Mouse (Mus musculus) embryo, embryonic 10.5 days (tissue): ENCODE measurements at regions not wholly inside any gene's neighbourhood (a gene's known extent, or its start where the extent isn't known, plus 50 kb on each side); places are given as distances from the start of the nearest gene placed in this dataset.

ENCODE experiments used
- DNase-seq: peaks from one replicate; pipeline ENCODE4 v3.0.0-alpha.2; 2015; ENCODE audit warnings: low spot score

- no peak for DNase-seq
Measured at GRCm38 (mm10) chr9:41590164-41590563, 428.7 kb upstream of the Ubash3b start.

GRCm38 (mm10) chr9:41588466-41589425 lies 427.2 kb upstream of the Ubash3b start:
- DNase-seq, result no peak

GRCm38 (mm10) chr9:41587762-41588161 lies 426.3 kb upstream of the Ubash3b start:
- no peak for DNase-seq

- DNase-seq, result no peak
Measured at GRCm38 (mm10) chr9:41586966-41587570, 425.6 kb upstream of the Ubash3b start.

GRCm38 (mm10) chr9:41586291-41586690 lies 424.8 kb upstream of the Ubash3b start:
- DNase-seq, result no peak

GRCm38 (mm10) chr9:41585771-41586170 lies 424.3 kb upstream of the Ubash3b start:
- no peak for DNase-seq

GRCm38 (mm10) chr9:41585012-41585411 lies 423.5 kb upstream of the Ubash3b start:
- no peak for DNase-seq

- DNase-seq, result peak; percentile 62
Measured at GRCm38 (mm10) chr9:41583711-41584329, 422.3 kb upstream of the Ubash3b start.

GRCm38 (mm10) chr9:41583276-41583675 lies 421.8 kb upstream of the Ubash3b start:
- no peak for DNase-seq

GRCm38 (mm10) chr9:41582711-41583236 lies 421.3 kb upstream of the Ubash3b start:
- DNase-seq, result no peak

GRCm38 (mm10) chr9:41582171-41582570 lies 420.7 kb upstream of the Ubash3b start:
- DNase-seq, result peak; percentile 57

- DNase-seq, result no peak
Measured at GRCm38 (mm10) chr9:41581741-41582140, 420.2 kb upstream of the Ubash3b start.

- DNase-seq, result peak; percentile 73
Measured at GRCm38 (mm10) chr9:41581152-41581551, 419.7 kb upstream of the Ubash3b start.

- DNase-seq, result peak; percentile 81
Measured at GRCm38 (mm10) chr9:41580611-41581041, 419.1 kb upstream of the Ubash3b start.

GRCm38 (mm10) chr9:41580067-41580466 lies 418.6 kb upstream of the Ubash3b start:
- no peak for DNase-seq

GRCm38 (mm10) chr9:41579107-41580014 lies 417.9 kb upstream of the Ubash3b start:
- DNase-seq, result peak; percentile 90

GRCm38 (mm10) chr9:41578221-41579106 lies 417.0 kb upstream of the Ubash3b start:
- DNase-seq, result no peak

- DNase-seq, result no peak
Measured at GRCm38 (mm10) chr9:41577760-41578159, 416.3 kb upstream of the Ubash3b start.

- DNase-seq, result no peak
Measured at GRCm38 (mm10) chr9:41575826-41576225, 414.3 kb upstream of the Ubash3b start.

- DNase-seq, result no peak
Measured at GRCm38 (mm10) chr9:41570262-41570661, 408.8 kb upstream of the Ubash3b start.
